ENCODE assay signal across 8 mouse cellular contexts in the genomic region with DNA sequence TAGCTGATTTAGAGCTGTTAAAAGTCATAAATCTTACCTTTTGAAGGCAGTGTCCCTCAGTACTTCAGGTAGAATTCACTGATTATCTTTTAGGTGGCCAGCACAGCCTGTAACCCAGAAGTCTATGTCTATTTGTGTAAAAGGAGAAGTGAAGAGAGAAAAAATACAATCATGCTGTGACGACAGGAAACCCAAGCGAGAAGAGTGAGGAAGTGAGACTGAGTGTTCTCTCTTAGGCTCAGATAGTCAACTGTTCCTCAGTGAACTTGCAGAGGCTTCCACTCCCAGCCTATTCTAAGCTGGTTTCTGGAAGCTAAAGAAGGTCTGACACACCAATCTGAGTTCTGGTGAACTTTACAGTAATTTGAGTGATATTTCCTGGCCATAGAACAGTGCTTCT. TPM values are rescaled to one million over a fixed set of nuclear protein-coding genes. Genes with fewer than 3 reads are reported as not detected.
DNase-seq lines count a peak whose midpoint lies in the region; ATAC-seq and TF ChIP-seq lines count a peak whose summit lies in the region.

A gene (minus strand): TSS at position 220 of the 400 bp plus-strand sequence.

- ATAC-seq in liver, embryonic 14.5 days (ENCODE audit: insufficient read depth): peak; percentile 31; the same call in 1 of the 2 replicates
- ATAC-seq in forebrain, embryonic 11.5 days (replicated peaks; ENCODE audit: low FRiP score): no peak

- peak within 1 kb of the TSS; percentile 20; the same call in 1 of the 2 replicates for H3K4me2 ChIP-seq in liver, embryonic 14.5 days (ENCODE audit: low read depth)
- no peak within 1 kb of the TSS for H3K4me2 ChIP-seq in forebrain, embryonic 11.5 days (ENCODE audit: low read depth, low read length, severe bottlenecking)

- H3K4me1 ChIP-seq in liver, embryonic 14.5 days (replicated peaks; ENCODE audit: control insufficient read depth in 2 of 2, insufficient read depth in 2 of 2, low read length in 1 of 2): no peaks in the 10 kb centered on the region
- H3K4me1 ChIP-seq in forebrain, embryonic 11.5 days (replicated peaks; ENCODE audit: control insufficient read depth, insufficient read depth, low read length): no peaks in the 10 kb centered on the region

- H3K27me3 ChIP-seq in liver, embryonic 14.5 days (ENCODE audit: control insufficient read depth, insufficient read depth, low read length): no peaks in the 10 kb centered on the region
- no peaks in the 10 kb centered on the region for H3K27me3 ChIP-seq in forebrain, embryonic 11.5 days (ENCODE audit: control insufficient read depth, insufficient read depth, low read length)

- peak within 1 kb of the TSS in 1 of 2 experiments; percentile 18; a peak in 2 of 4 replicates for H3K4me3 ChIP-seq in liver, embryonic 14.5 days (ENCODE audit: insufficient read depth in 1 of 2, low read depth in 2 of 2, low read length in 2 of 2)
- no peak within 1 kb of the TSS for H3K4me3 ChIP-seq in forebrain, embryonic 11.5 days (ENCODE audit: low read depth, low read length)

- peak; percentile 48 for DNase-seq in layer of hippocampus, adult 9-11 months
- DNase-seq in layer of hippocampus, adult 18-20 months (ENCODE audit: low spot score in 2 of 2): no peak
- peak; percentile 24 for DNase-seq in brain, adult 2 months (ENCODE audit: low read depth, low spot score)
- DNase-seq in liver, embryonic 14.5 days (ENCODE audit: low read depth in 3 of 3, low spot score in 3 of 3): no peak
- DNase-seq in spleen, adult 12 weeks (ENCODE audit: low spot score): peak; percentile 12
- no peak for DNase-seq in forebrain, embryonic 11.5 days (ENCODE audit: low spot score)
- no peak for DNase-seq in urinary bladder, postnatal 4 days (ENCODE audit: low spot score in 2 of 2)
- DNase-seq in cerebellum, postnatal 36 days: no peak

- H3K27ac ChIP-seq in liver, embryonic 14.5 days: 0 out of 2 replicates have a peak within 1 kb of the TSS, but pooled peaks have one; percentile 27
- no peak within 1 kb of the TSS for H3K27ac ChIP-seq in forebrain, embryonic 11.5 days (ENCODE audit: low read depth, low read length)

- H3K9ac ChIP-seq in liver, embryonic 14.5 days (replicated peaks): no peak within 1 kb of the TSS
- H3K9ac ChIP-seq in forebrain, embryonic 11.5 days (ENCODE audit: low read length): no peak within 1 kb of the TSS

- TF ChIP-seq CTCF in liver, embryonic 14.5 days (IDR thresholded peaks at IDR 0.05; ENCODE audit: low read depth): no peak

- H3K36me3 ChIP-seq in liver, embryonic 14.5 days (replicated peaks; ENCODE audit: control insufficient read depth, insufficient read depth, low read depth): no peaks in the 10 kb centered on the region
- H3K36me3 ChIP-seq in forebrain, embryonic 11.5 days (ENCODE audit: control insufficient read depth, insufficient read depth, low read length): no peaks in the 10 kb centered on the region

- H3K9me3 ChIP-seq in liver, embryonic 14.5 days (ENCODE audit: control insufficient read depth, low read length): no peaks in the 10 kb centered on the region
- H3K9me3 ChIP-seq in forebrain, embryonic 11.5 days (ENCODE audit: control insufficient read depth, low read length): no peaks in the 10 kb centered on the region

- no peak for TF ChIP-seq EP300 in liver, embryonic 14.5 days (IDR thresholded peaks at IDR 0.05; ENCODE audit: low read depth)

- WGBS in liver, embryonic 14.5 days (ENCODE audit: insufficient replicate concordance): 11% methylated on average over 2 of the region's 2 CpGs
- 79% methylated on average over 2 of the region's 2 CpGs for WGBS in forebrain, embryonic 11.5 days

RNA-seq across cellular contexts. Expression of the gene that starts here (rescaled TPM):
- total RNA-seq in layer of hippocampus, adult 18-20 months (2021): 10 to 100 TPM in 1 of 2 experiments, 1 to 10 TPM in 1; 9.3 to 10.0 TPM
- polyA plus RNA-seq in liver, embryonic 14.5 days (2012; rRNA removed): 9.2 and 10.1 TPM in 2 replicates
- polyA plus RNA-seq in liver, embryonic 14.5 days (2014; fragmentation: Nextera tagmentation; extraction: Ambion mirVana): 22.4 and 28.9 TPM in 2 replicates
- polyA plus RNA-seq in forebrain, embryonic 11.5 days (2014; fragmentation: Nextera tagmentation; extraction: Ambion mirVana): 2.4 and 2.5 TPM in 2 replicates

Comparison
In these comparisons a context has a peak if more than half of its experiments do, and no peak if none do; other contexts are left out.
1. DNase-seq: peak in layer of hippocampus, adult 9-11 months (single experiment), brain, adult 2 months (single experiment) and spleen, adult 12 weeks (single experiment); none in layer of hippocampus, adult 18-20 months (0 of 2), liver, embryonic 14.5 days (0 of 3), forebrain, embryonic 11.5 days (single experiment), urinary bladder, postnatal 4 days (0 of 2) and cerebellum, postnatal 36 days (0 of 2).